Mouse (Mus musculus): Measurements from ENCODE around the gene Gm5426.

GRCm38 (mm10) chr10:96171546-96171945, 35.1 kb downstream of the Gm5426 start:
- TF ChIP-seq CTCF (IDR thresholded peaks at IDR 0.05) (no peak), POLR2A (IDR thresholded peaks at IDR 0.05; ENCODE audit: insufficient read depth, low read depth, low read length) (no peak)

Measured in heart, adult 2 months (tissue).